Comparison of ENCODE assay signal across 9 mouse cellular contexts in genomic region chr8:21001171-21001570, GRCm38 (mm10). TPM values are rescaled to one million over a fixed set of nuclear protein-coding genes. Genes with fewer than 3 reads are reported as not detected.
DNase-seq lines count a peak whose midpoint lies in the region; ATAC-seq and TF ChIP-seq lines count a peak whose summit lies in the region.
"Had no signal": no experiment of that assay in that cellular context is flagged by ENCODE, and none has a peak within 500 bp of the region (broad histone marks: within the 10 kb centered on the region; RNA-seq: fewer than 3 reads in every experiment).

No protein-coding gene starts in this region.

- H3K9me3 ChIP-seq in kidney, embryonic 15.5 days (replicated peaks), result 0 out of 2 replicates have a peak, but pooled peaks cover 3% of the 10 kb centered on the region

- H3K9ac ChIP-seq in kidney, embryonic 15.5 days, result no peak overlapping the region

- H3K4me1 ChIP-seq in kidney, embryonic 15.5 days, result no peaks in the 10 kb centered on the region
- H3K4me1 ChIP-seq in testis, adult 2 months (ENCODE audit: control insufficient read depth, insufficient read depth, low read length), result no peaks in the 10 kb centered on the region

- H3K27me3 ChIP-seq in kidney, embryonic 15.5 days, result no peaks in the 10 kb centered on the region
- no peaks in the 10 kb centered on the region for H3K27me3 ChIP-seq in testis, adult 2 months (ENCODE audit: control insufficient read depth, insufficient read depth, low read length)

- H3K36me3 ChIP-seq in kidney, embryonic 15.5 days, result no peaks in the 10 kb centered on the region
- H3K36me3 ChIP-seq in testis, adult 2 months (ENCODE audit: control insufficient read depth, insufficient read depth, low read length), result no peaks in the 10 kb centered on the region

- H3K27ac ChIP-seq in kidney, embryonic 15.5 days, result no peak overlapping the region
- no peak overlapping the region for H3K27ac ChIP-seq in testis, adult 2 months (ENCODE audit: control insufficient read depth, insufficient read depth, low read depth, low read length)

- no peak for TF ChIP-seq POLR2A in testis, adult 2 months (IDR thresholded peaks at IDR 0.05; ENCODE audit: control insufficient read depth, low read depth, low read length)

- H3K4me2 ChIP-seq in kidney, embryonic 15.5 days, result no peak overlapping the region

- ATAC-seq in kidney, embryonic 15.5 days (replicated peaks; ENCODE audit: low FRiP score), result no peak

- H3K4me3 ChIP-seq in kidney, embryonic 15.5 days (replicated peaks), result no peak overlapping the region
- no peak overlapping the region for H3K4me3 ChIP-seq in testis, adult 2 months (ENCODE audit: control insufficient read depth, low read depth, low read length)
- H3K4me3 ChIP-seq: erythroblast, embryonic 14.5 days had no signal

- peak; percentile 24 for DNase-seq in kidney, adult 18-20 months
- no peak for DNase-seq in testis, postnatal 14 days (ENCODE audit: low spot score)
- peak; percentile 57 for DNase-seq in embryo, embryonic 11 days
- peak; percentile 0 for DNase-seq in naive thymus-derived CD4-positive, alpha-beta T cell, adult 2 months (ENCODE audit: low read depth)
- no peak for DNase-seq in yolk sac, embryonic 10.5 days (ENCODE audit: low spot score)
- no peak for DNase-seq in urinary bladder, postnatal 10 days (ENCODE audit: low spot score)

- WGBS in kidney, embryonic 15.5 days, result 46% methylated on average over 8 of the region's 8 CpGs

- TF ChIP-seq CTCF in testis, adult 2 months (IDR thresholded peaks at IDR 0.05; ENCODE audit: control insufficient read depth, insufficient read depth, insufficient replicate concordance, low read depth, low read length), result peak; percentile 12; the same call in 1 of the 2 replicates

RNA-seq across cellular contexts. Expression of gene Defa21, which starts 24.2 kb away (rescaled TPM):
- polyA plus RNA-seq in kidney, embryonic 15.5 days (2015; fragmentation: Nextera tagmentation; extraction: Ambion mirVana), result not detected in 2 replicates
- 0.43 TPM in 1 of 2 replicates, not detected in the other for polyA plus RNA-seq in testis, adult 2 months (2012; rRNA removed)
- polyA plus RNA-seq: erythroblast, embryonic 14.5 days had no signal

RNA-seq across cellular contexts. Expression of gene Defa23, which starts 53.7 kb away (rescaled TPM):
- not detected in 2 replicates for polyA plus RNA-seq in kidney, embryonic 15.5 days (2015; fragmentation: Nextera tagmentation; extraction: Ambion mirVana)
- polyA plus RNA-seq in testis, adult 2 months (2012; rRNA removed), result 0.40 and 0.47 TPM in 2 replicates
- polyA plus RNA-seq: erythroblast, embryonic 14.5 days had no signal

RNA-seq across cellular contexts. Expression of gene AY761185, which starts 56.7 kb away (rescaled TPM):
- not detected in 2 replicates for polyA plus RNA-seq in kidney, embryonic 15.5 days (2015; fragmentation: Nextera tagmentation; extraction: Ambion mirVana)
- polyA plus RNA-seq in testis, adult 2 months (2012; rRNA removed), result 14.3 TPM in 1 of 2 replicates, not detected in the other
- polyA plus RNA-seq: erythroblast, embryonic 14.5 days had no signal

Comparison
In these comparisons a context has a peak if more than half of its experiments do, and no peak if none do; other contexts are left out.
1. DNase-seq: peak in kidney, adult 18-20 months (single experiment), embryo, embryonic 11 days (single experiment) and naive thymus-derived CD4-positive, alpha-beta T cell, adult 2 months (single experiment); none in testis, postnatal 14 days (single experiment), yolk sac, embryonic 10.5 days (single experiment) and urinary bladder, postnatal 10 days (single experiment).